Mouse (Mus musculus): ENCODE results near the gene Cyyr1.
"Not testable (repeated sequence)": the region's sequence is repeated elsewhere in the genome, so short reads cannot be mapped to it uniquely, and the experiment has no call there.

DNA sequence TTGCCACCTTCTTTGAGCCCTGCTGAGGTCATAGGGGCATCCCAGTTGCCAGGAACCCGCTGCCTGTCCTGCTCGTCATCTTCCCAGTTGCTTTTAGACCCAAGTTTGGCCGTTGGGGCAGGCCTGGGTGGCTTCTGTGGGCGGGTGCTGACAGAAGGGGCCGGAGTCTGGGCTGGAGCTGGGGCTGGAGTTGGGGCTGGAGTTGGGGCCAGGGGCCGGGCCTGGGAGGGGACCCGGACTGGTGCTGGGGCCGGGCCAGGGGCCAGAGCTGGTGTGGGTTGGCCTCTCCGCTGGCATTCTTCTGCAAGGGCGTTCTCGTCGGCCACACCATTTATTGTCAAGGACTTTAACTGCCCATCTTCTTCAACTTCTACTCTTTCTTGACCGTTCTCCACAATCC lies at the start of gene Cyyr1:
- TF ChIP-seq POLR2A (IDR thresholded peaks at IDR 0.05; ENCODE audit: low read depth, low read length); CTCF (IDR thresholded peaks at IDR 0.05; ENCODE audit: extremely low read depth, insufficient read depth, insufficient read length, insufficient replicate concordance): not testable (repeated sequence)
